Mouse (Mus musculus) ES-E14 (cell line): ENCODE results near the gene Arl5a.

Experiments used
- CHD2 ChIP-seq: IDR thresholded peaks from 2 replicates; pipeline ENCODE4 v1.6.1; 2014; ENCODE audit warnings: mild to moderate bottlenecking, low read depth, low read length, inconsistent platforms
- HCFC1 ChIP-seq: IDR thresholded peaks from 2 replicates; pipeline ENCODE4 v1.6.1; 2012; ENCODE audit warnings: low read length, inconsistent platforms, borderline replicate concordance; ENCODE audit not compliant: insufficient read depth
- ZC3H11A ChIP-seq: IDR thresholded peaks from 2 replicates; pipeline ENCODE4 v1.6.1; 2012; ENCODE audit warnings: low read depth, mild to moderate bottlenecking, inconsistent platforms, low read length, borderline replicate concordance

- TF ChIP-seq ZC3H11A (no peak), HCFC1 (no peak), CHD2 (no peak)
These were observed 57.5 kb downstream of the Arl5a start for GRCm38 (mm10) chr2:52367248-52367647.
